Mouse (Mus musculus) lung, adult 2 months (tissue): Measurements from ENCODE around the gene Grap2. TPM values are rescaled to one million over a fixed set of nuclear protein-coding genes. Genes with fewer than 3 reads are reported as not detected.
"Not testable (repeated sequence)": the region's sequence is repeated elsewhere in the genome, so short reads cannot be mapped to it uniquely, and the experiment has no call there.

Source experiments
- DNase-seq: peaks from one replicate; pipeline ENCODE4 v3.0.0; 2022
- H3K4me1 ChIP-seq: fragments of 200-500 bp; 2 replicates; pipeline ENCODE4 v1.6.1; 2011; ENCODE audit warnings: low read length; ENCODE audit not compliant: control insufficient read depth, insufficient read depth
- H3K4me3 ChIP-seq: fragments of 200-500 bp; replicated peaks from 2 replicates; pipeline ENCODE3; 2011; ENCODE audit warnings: low read depth, mild to moderate bottlenecking, control low read depth, low read length; ENCODE audit errors: extremely low read depth
- CTCF ChIP-seq: fragments of 200-500 bp; IDR thresholded peaks from 2 replicates; pipeline ENCODE4 v1.5.1; 2011; ENCODE audit warnings: mild to moderate bottlenecking, low read length, control low read depth; ENCODE audit not compliant: insufficient read depth
- POLR2A ChIP-seq: fragments of 200-500 bp; IDR thresholded peaks from 2 replicates; pipeline ENCODE4 v1.6.1; 2011; ENCODE audit warnings: low read depth, mild to moderate bottlenecking, control low read depth, low read length, borderline replicate concordance; ENCODE audit errors: extremely low read depth
- WGBS: fragments of 180-500 bp; shearing (Covaris S2); methylation state at CpG from one replicate; pipeline ENCODE4 v1.1.7; 2018; 5-methylcytosine and 5-hydroxymethylcytosine counted together
- polyA plus RNA-seq: library from polyadenylated mRNA; depleted of rRNA; stranded (reverse); fragments of >200 nt; gene quantifications from 2 replicates; pipeline ENCODE4 v1.2.3, GENCODE M21; 2012

The Grap2 gene
- polyA plus RNA-seq, 1 experiment = 7.3 TPM

DNA sequence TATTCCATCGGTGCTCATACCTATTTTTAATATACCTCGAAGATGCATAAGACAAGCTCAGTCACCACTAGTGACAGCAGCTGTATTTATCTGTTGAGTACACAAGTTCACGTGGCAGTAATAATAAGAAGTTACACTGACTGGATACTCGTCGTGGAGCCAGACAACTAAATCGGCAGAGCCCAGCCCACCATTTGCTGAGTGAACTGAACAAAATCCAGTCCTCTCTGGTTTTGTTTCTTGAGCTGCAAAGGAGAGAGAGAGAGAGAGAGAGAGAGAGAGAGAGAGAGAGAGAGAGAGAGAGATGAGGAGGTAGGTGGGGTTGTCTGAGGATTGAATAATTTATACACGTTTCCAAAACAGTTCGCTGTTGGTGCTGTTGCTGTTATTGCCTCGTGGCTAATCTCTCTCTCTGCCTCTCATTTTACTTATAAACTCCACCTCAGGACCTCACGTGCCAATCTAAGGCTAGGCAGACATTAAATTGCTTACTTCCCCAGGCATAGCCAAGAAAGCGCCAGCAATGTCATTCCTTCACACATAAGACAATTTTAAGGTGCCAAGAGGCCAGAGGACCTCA is 4.1 kb downstream of the Grap2 start:
- DNase-seq = no peak
- Histone ChIP-seq H3K4me3 (no peak overlapping the region), H3K4me1 (no peaks in the 10 kb centered on the region)
- TF ChIP-seq POLR2A = no peak
- TF ChIP-seq CTCF = no peak
- WGBS = 72% methylated on average over 11 of the region's 11 CpGs

DNA sequence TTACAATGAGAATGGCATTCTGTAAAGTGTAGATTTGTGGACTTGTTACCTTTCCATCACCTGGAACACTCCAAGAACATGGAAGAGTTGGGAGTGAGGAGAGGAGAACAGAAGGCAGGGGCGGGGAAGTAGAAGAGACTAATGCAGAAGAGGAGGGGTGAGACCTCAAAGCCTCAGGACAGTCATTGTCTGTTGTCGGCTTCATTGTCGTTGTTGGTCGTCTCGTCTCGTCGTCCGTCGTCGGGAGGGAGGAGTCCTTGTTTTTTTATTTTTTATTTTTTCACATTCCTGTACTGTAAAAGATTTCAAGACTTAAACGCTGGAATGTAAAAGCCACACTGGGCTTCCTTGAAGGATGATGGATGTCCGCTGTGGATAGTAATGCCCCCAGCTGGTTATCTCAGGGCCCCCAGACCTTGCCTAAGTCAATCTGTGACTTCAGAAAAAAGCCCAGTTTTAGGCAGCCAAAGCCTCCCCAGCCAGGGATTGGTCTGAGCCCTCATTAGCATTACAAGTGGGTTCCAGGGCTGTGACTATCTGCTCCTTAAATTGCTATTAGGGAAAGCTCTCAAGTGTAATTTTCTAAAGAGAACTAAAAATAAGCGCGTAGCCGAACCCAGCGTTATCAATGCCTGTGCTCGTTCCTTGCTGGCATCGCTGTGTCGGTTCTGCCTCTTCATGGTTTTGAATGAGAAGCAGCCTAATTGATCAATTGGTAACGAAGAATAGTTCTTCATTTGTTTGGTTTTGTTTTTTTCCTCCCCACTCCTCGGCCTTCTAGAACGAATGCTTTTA is 5.0 kb downstream of the Grap2 start:
- 37% methylated on average over 22 of the region's 22 CpGs for WGBS
- H3K4me1 ChIP-seq = no peaks in the 10 kb centered on the region
- TF ChIP-seq CTCF (no peak), POLR2A (no peak)
- DNase-seq = no peak
- no peak overlapping the region for H3K4me3 ChIP-seq

DNA sequence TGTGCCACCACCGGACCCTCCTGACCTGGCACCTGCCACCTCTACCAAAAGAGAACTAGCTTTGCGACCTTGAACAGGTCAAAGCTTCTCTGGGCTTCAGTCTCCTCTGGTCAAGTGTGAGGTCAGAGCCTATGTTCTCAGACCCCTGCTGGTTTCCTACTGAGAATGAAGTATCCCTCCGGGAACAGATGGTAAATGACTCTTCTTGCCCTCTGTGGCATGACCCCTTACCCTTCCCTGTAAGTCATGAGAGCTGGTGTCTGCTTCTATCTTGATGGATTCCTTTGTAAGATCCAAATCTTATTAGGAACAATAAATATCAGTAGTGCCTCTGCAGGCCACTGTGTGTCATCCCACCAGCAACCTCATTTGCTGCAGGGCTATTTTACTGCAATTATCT is 6.7 kb downstream of the Grap2 start:
- TF ChIP-seq POLR2A (no peak), CTCF (no peak)
- 54% methylated on average over 3 of the region's 3 CpGs for WGBS
- no peak overlapping the region for H3K4me3 ChIP-seq
- no peaks in the 10 kb centered on the region for H3K4me1 ChIP-seq
- DNase-seq = no peak

DNA sequence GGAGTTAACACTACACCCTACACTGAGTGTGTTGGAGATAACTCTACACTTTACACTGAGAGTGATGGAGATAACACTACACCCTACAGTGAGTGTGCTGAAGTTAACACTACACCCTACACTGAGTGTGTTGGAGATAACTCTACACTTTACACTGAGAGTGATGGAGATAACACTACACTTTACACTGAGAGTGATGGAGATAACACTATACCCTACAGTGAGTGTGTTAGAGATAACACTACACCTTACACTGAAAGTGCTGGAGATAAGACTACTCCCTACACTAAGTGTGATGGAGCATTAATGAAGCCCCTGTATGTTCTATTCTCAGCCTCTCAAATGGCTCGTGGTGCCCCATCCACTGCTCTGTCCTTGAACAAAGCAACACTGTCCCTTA is 8.2 kb downstream of the Grap2 start:
- not testable (repeated sequence) for H3K4me3 ChIP-seq, DNase-seq, H3K4me1 ChIP-seq
- WGBS = 61% methylated on average over 1 of the region's 1 CpGs

DNA sequence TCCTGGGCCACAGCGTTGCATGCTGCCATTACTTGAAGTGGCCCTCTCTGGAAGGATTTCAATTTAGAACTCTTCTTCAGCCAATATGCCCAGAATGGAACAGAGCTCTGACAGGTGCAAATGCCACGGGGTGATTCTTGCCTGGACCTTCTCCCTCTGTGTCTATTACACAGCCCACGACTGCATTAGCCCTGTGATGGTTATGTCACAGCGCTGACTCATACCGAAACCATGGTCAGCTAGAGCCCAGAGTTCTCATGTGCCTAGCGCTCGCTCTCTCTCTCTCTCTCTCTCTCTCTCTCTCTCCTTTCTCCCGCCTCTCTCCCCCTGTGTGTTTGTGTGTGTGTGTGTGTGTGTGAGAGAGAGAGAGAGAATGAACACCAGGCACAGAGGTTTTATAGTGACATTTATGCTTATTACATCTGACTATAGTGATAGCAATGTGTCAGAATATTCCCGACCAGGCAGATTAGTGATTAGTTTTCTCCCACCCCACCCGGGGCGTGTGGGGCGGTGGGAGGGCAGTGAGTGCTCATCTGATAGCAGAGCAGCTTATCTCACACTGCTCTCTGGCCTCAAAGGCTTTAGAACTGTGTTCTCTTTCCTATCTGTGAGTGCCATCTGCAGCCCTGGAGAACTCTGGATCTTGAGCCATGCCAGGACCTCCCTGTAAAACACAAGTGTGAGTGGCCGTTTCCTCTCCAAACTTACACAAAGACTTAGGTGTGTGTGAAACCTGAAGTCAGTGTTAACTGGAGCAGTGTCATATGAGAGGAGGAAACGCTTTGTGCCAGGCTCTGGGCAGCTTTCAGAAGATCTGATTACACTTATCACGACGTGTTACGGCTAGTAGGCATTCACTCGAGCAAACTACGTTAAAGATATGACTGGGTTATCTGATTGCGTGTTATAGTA is 10.4 kb downstream of the Grap2 start:
- no peak for DNase-seq
- Histone ChIP-seq H3K4me1 (no peaks in the 10 kb centered on the region), H3K4me3 (no peak overlapping the region)
- WGBS = 43% methylated on average over 20 of the region's 20 CpGs
- no peak for TF ChIP-seq CTCF
- no peak for TF ChIP-seq POLR2A

GRCm38 (mm10) chr15:80586296-80586695 is 13.9 kb downstream of the Grap2 start:
- no peak overlapping the region for H3K4me3 ChIP-seq
- TF ChIP-seq CTCF = no peak
- no peak for TF ChIP-seq POLR2A
- DNase-seq = no peak
- WGBS = 26% methylated on average over 4 of the region's 4 CpGs
- no peaks in the 10 kb centered on the region for H3K4me1 ChIP-seq

DNA sequence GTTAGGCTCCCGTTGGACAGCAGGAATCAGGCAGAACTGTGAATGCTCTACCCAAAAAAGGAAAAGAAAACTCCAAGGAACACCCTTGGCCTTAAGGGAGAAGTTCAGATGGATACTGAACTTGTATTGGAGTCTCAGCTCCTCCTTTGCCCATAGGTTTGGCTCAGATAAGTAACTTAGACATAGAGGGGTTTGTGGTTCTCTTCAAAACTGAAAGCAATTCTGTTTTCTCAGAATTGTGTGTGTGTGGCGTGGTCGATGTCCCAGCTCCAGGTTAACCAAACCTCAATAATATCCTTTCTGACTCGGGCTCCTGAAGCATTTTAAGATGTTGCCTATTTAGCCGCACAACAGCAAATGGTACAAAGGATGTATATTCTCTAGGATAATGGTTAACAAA is 18.2 kb downstream of the Grap2 start:
- 84% methylated on average over 5 of the region's 5 CpGs for WGBS
- TF ChIP-seq CTCF (no peak), POLR2A (no peak)
- no peaks in the 10 kb centered on the region for H3K4me1 ChIP-seq

DNA sequence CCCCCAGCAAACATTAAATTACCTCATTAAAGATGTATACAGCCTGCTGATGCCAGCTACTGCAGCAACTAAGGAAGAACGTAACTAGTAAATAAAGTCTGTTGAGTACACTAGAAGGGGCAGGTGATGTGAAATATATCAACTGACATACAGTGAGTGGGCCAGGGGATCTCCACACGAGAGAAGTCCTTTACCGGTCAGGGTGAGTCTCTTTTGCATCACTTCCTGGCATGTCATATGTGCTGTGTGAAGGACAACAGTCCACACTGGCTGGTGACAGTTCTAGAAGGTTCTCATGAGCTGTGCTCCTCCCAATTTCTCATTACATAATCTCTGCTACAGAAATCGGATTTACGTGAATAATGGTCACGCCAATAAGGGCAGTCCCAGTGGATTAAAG is 20.3 kb downstream of the Grap2 start:
- no peak for DNase-seq
- no peaks in the 10 kb centered on the region for H3K4me1 ChIP-seq
- WGBS = 81% methylated on average over 6 of the region's 6 CpGs
- TF ChIP-seq CTCF (no peak), POLR2A (no peak)
- no peak overlapping the region for H3K4me3 ChIP-seq

More for the DNA sequence above, 18.2 kb downstream of the Grap2 start:
- DNase-seq = no peak
- no peak overlapping the region for H3K4me3 ChIP-seq

DNA sequence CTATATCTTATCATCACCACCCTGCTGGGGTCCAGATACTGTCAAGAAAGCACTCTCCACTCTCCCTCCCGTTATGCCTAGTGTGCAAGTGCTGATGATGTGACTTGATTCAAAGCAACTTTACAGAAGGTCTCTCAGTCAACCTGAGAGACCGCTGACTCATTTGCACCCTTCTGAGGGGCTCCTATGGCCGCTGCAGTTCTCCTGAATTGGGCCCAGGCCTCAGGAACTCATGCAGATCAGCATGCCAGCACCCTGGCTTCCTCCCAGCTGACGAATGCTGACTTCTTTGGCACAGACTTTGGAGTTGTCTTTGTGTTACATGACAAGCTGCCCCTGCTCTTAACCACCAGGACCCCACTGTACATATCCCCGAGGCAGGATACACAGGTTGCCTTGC is 21.5 kb downstream of the Grap2 start:
- no peak for DNase-seq
- TF ChIP-seq CTCF (no peak), POLR2A (no peak)
- no peak overlapping the region for H3K4me3 ChIP-seq
- H3K4me1 ChIP-seq = no peaks in the 10 kb centered on the region
- 49% methylated on average over 5 of the region's 5 CpGs for WGBS

- Histone ChIP-seq H3K4me1 (no peaks in the 10 kb centered on the region; the same call in 1 of the 2 replicates), H3K4me3 (no peak overlapping the region)
- WGBS = 55% methylated on average over 12 of the region's 12 CpGs
- TF ChIP-seq POLR2A (no peak), CTCF (no peak)
- no peak for DNase-seq
Measured at GRCm38 (mm10) chr15:80598750-80599149, 26.4 kb downstream of the Grap2 start.
